ENCODE assay signal across 15 mouse cellular contexts in the genomic region with DNA sequence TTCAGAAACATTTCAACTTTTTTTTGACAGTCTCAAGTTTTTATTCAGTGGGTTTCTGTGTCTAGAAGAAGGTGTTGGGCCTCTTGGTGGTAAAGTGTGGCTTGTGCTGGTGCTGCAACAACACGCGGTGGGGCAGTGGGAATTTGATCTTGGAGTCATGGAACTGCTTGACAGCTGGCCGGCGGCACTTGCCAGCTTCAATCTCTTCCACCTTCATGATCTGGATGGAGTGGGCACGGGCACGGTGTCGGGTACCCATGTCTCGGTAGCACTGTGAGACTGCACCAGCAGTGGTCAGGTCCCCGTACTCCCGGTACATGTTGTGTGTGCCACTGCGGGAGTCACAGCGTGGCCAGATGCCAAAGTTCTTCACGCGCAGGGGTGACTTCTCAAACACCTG. TPM values are rescaled to one million over a fixed set of nuclear protein-coding genes. Genes with fewer than 3 reads are reported as not detected.
"Had no signal": no experiment of that assay in that cellular context is flagged by ENCODE, and none has a peak within 500 bp of the region (broad histone marks: within the 10 kb centered on the region; RNA-seq: fewer than 3 reads in every experiment).

No protein-coding gene starts in this region.

- H3K27me3 ChIP-seq: limb, embryonic 15.5 days; liver, embryonic 12.5 days; stomach, embryonic 15.5 days had no signal

- H3K4me1 ChIP-seq: limb, embryonic 15.5 days; midbrain, embryonic 10.5 days; stomach, embryonic 15.5 days had no signal

- H3K27ac ChIP-seq: limb, embryonic 15.5 days; liver, embryonic 12.5 days; midbrain, embryonic 10.5 days; stomach, embryonic 15.5 days had no signal

- H3K9me3 ChIP-seq: limb, embryonic 15.5 days; liver, embryonic 12.5 days; midbrain, embryonic 10.5 days; stomach, embryonic 15.5 days had no signal

- H3K4me3 ChIP-seq: layer of hippocampus, adult 2 months; limb, embryonic 15.5 days; liver, embryonic 12.5 days; midbrain, embryonic 10.5 days; stomach, embryonic 15.5 days had no signal

- H3K4me2 ChIP-seq: limb, embryonic 15.5 days; liver, embryonic 12.5 days; lung, embryonic 14.5 days; stomach, embryonic 15.5 days had no signal

- H3K9ac ChIP-seq: limb, embryonic 15.5 days; liver, embryonic 12.5 days; lung, embryonic 14.5 days; stomach, embryonic 15.5 days had no signal

- DNase-seq: kidney, postnatal 10 days; kidney, postnatal 4 days; lung, embryonic 14.5 days; lung, postnatal 10 days; lung, postnatal 4 days; midbrain, embryonic 14.5 days; right cerebral cortex, postnatal 14 days; thymus, adult 2 months; thymus, postnatal 25 days had no signal

- H3K36me3 ChIP-seq: midbrain, embryonic 10.5 days; stomach, embryonic 15.5 days had no signal

RNA-seq across cellular contexts. Expression of gene Fam228a, which starts 48.9 kb away (rescaled TPM):
- total RNA-seq: megakaryocyte, adult 5-6 weeks had no signal
